8 mouse cellular contexts compared by ENCODE assay signal in the genomic region with DNA sequence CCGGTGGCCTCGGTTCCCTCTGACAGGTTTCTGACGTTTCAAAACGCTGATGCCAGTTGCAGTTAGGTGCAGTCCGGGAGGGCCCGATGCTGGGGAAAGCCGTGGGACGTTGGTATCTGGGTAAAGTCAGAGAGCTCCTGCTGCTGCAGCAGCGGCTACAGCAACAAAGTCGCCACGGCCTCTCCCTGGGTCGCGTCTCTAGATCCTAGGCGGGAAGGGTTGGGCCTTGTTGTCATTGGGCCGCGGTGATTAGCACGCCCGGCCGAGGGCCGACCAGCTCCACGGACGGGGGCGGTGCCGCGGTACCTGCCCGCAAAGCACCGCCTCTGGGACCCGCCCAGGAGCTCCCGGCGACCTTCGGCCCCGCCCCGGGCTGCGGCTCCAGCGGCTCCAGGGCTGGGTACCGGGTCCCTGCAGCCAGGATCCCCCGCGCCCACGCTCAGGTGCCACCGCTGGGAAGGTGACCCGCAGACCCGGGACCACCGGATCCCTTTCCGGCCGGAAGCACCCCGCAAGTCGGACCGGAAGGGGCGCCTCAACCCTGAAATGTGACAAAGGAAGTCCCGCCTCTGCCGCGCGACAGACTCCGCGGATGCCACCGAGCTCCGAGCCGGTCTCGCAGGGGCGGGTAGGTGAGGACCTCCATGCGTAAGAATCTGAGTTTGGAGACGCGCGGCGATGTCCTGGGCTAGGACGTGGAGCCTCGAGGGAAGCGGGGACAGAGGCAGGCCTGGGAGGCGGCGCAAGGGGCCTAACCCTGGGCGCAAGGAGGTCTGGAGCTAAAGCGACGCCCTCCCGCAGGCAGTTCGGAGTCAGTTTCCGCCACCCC. TPM values are rescaled to one million over a fixed set of nuclear protein-coding genes. Genes with fewer than 3 reads are reported as not detected.
DNase-seq lines count a peak whose midpoint lies in the region; ATAC-seq and TF ChIP-seq lines count a peak whose summit lies in the region.

A gene (plus strand): TSS at position 340 of the 829 bp plus-strand sequence.
A gene (minus strand): TSS at position 498 of the 829 bp plus-strand sequence.

- H3K9ac ChIP-seq in ES-E14 (ENCODE audit: insufficient read depth, low read depth, low read length, poor library complexity, severe bottlenecking): peak within 1 kb of the TSS; percentile 80
- H3K9ac ChIP-seq in forebrain, embryonic 15.5 days (replicated peaks): peak within 1 kb of the TSS; percentile 96
- H3K9ac ChIP-seq in liver, postnatal 0 days (replicated peaks): peak within 1 kb of the TSS; percentile 86
- H3K9ac ChIP-seq in neural tube, embryonic 13.5 days: peak within 1 kb of the TSS; percentile 91

- TF ChIP-seq EP300 in liver, postnatal 0 days (IDR thresholded peaks at IDR 0.05; ENCODE audit: low read depth): no peak

- H3K27me3 ChIP-seq in forebrain, embryonic 15.5 days: no peaks in the 10 kb centered on the region
- H3K27me3 ChIP-seq in liver, postnatal 0 days (ENCODE audit: insufficient read depth, low read length): no peaks in the 10 kb centered on the region
- no peaks in the 10 kb centered on the region for H3K27me3 ChIP-seq in neural tube, embryonic 13.5 days

- in situ Hi-C loops in ES-E14 (cut with MboI; ENCODE audit: low sequenced_read_pairs in 2 of 2, unreplicated experiment in 2 of 2): no loop called here

- H3K4me2 ChIP-seq in forebrain, embryonic 15.5 days (replicated peaks): peak within 1 kb of the TSS; percentile 96
- peak within 1 kb of the TSS; percentile 91 for H3K4me2 ChIP-seq in liver, postnatal 0 days (ENCODE audit: low read depth, low read length)
- peak within 1 kb of the TSS; percentile 94 for H3K4me2 ChIP-seq in neural tube, embryonic 13.5 days

- ATAC-seq in forebrain, embryonic 15.5 days (replicated peaks): peak; percentile 89
- ATAC-seq in liver, postnatal 0 days: peak; percentile 99
- peak; percentile 89 for ATAC-seq in neural tube, embryonic 13.5 days (ENCODE audit: low read depth)

- peaks cover 3 to 5% of the 10 kb centered on the region in 2 experiments; a peak in 3 of 4 replicates for H3K4me1 ChIP-seq in ES-E14 (ENCODE audit: control insufficient read depth in 2 of 2, insufficient read depth in 2 of 2, low read length in 2 of 2, poor library complexity in 1 of 2)
- H3K4me1 ChIP-seq in forebrain, embryonic 15.5 days: peaks cover 48% of the 10 kb centered on the region
- H3K4me1 ChIP-seq in liver, postnatal 0 days (ENCODE audit: insufficient read depth): peaks cover 22% of the 10 kb centered on the region
- peaks cover 53% of the 10 kb centered on the region for H3K4me1 ChIP-seq in neural tube, embryonic 13.5 days (replicated peaks)

- H3K4me3 ChIP-seq in ES-E14 (ENCODE audit: insufficient read depth in 1 of 2, low read depth in 1 of 2, low read length in 2 of 2, poor library complexity in 1 of 2, severe bottlenecking in 1 of 2): peak within 1 kb of the TSS; percentile 78 to 100
- peak within 1 kb of the TSS; percentile 87 for H3K4me3 ChIP-seq in forebrain, embryonic 15.5 days
- H3K4me3 ChIP-seq in liver, postnatal 0 days (ENCODE audit: low read depth, low read length): peak within 1 kb of the TSS; percentile 92
- peak within 1 kb of the TSS; percentile 91 for H3K4me3 ChIP-seq in neural tube, embryonic 13.5 days

- under 1% methylated on average over 76 of the region's 76 CpGs for WGBS in forebrain, embryonic 15.5 days
- under 1% methylated on average over 67 of the region's 76 CpGs for WGBS in liver, postnatal 0 days (ENCODE audit: insufficient replicate concordance)
- WGBS in neural tube, embryonic 13.5 days: under 1% methylated on average over 75 of the region's 76 CpGs

- H3K27ac ChIP-seq in ES-E14 (ENCODE audit: insufficient read depth, low read depth, low read length, poor library complexity, severe bottlenecking): no peak within 1 kb of the TSS
- H3K27ac ChIP-seq in forebrain, embryonic 15.5 days (replicated peaks): peak within 1 kb of the TSS; percentile 87
- H3K27ac ChIP-seq in liver, postnatal 0 days (ENCODE audit: low read depth): peak within 1 kb of the TSS; percentile 87
- H3K27ac ChIP-seq in neural tube, embryonic 13.5 days (replicated peaks): peak within 1 kb of the TSS; percentile 84

- no peaks in the 10 kb centered on the region for H3K9me3 ChIP-seq in ES-E14 (ENCODE audit: control insufficient read depth, insufficient read depth, low read depth, low read length)
- H3K9me3 ChIP-seq in forebrain, embryonic 15.5 days: no peaks in the 10 kb centered on the region
- no peaks in the 10 kb centered on the region for H3K9me3 ChIP-seq in liver, postnatal 0 days (ENCODE audit: low read length)
- no peaks in the 10 kb centered on the region for H3K9me3 ChIP-seq in neural tube, embryonic 13.5 days

- intact Hi-C loops in heart, postnatal 14 days (cut with DNase I): loop anchor here (1.0 to 10.0 kb wide), 3 partner anchors 16 to 524 kb away; a partner anchor contains a TSS

- TF ChIP-seq CTCF in liver, postnatal 0 days (IDR thresholded peaks at IDR 0.05; ENCODE audit: low read depth): no peak

- peaks cover 18% of the 10 kb centered on the region; the same call in 1 of the 2 replicates for H3K36me3 ChIP-seq in ES-E14 (ENCODE audit: control insufficient read depth, insufficient read depth, low read length, poor library complexity, severe bottlenecking)
- H3K36me3 ChIP-seq in forebrain, embryonic 15.5 days: peaks cover 27% of the 10 kb centered on the region
- H3K36me3 ChIP-seq in liver, postnatal 0 days (replicated peaks; ENCODE audit: insufficient read depth, low read length): peaks cover 44% of the 10 kb centered on the region
- peaks cover 41% of the 10 kb centered on the region for H3K36me3 ChIP-seq in neural tube, embryonic 13.5 days

- DNase-seq in ES-E14 (ENCODE audit: low read depth, low spot score): peak; percentile 81
- DNase-seq in cerebellum, adult 11 months: peak; percentile 82
- DNase-seq in heart, postnatal 14 days: peak; percentile 88 to 89
- peak; percentile 84 for DNase-seq in layer of hippocampus, adult 11-12 months (ENCODE audit: low spot score)
- DNase-seq in liver, postnatal 0 days: peak; percentile 94
- DNase-seq in telencephalon, adult 2 months (ENCODE audit: low read depth, low spot score): peak; percentile 71

TF ChIP-seq in ES-E14, 5 proteins besides CTCF, POLR2A, EP300 and RAD21:
- TF ChIP-seq CHD2 (IDR thresholded peaks at IDR 0.05; ENCODE audit: low read depth, low read length) (no peak), ZC3H11A (IDR thresholded peaks at IDR 0.05; ENCODE audit: borderline replicate concordance, low read depth, low read length) (no peak), MAFK (IDR thresholded peaks at IDR 0.05; ENCODE audit: insufficient read depth, low read depth, low read length) (no peak), HCFC1 (IDR thresholded peaks at IDR 0.05; ENCODE audit: borderline replicate concordance, insufficient read depth, low read length) (0 out of 2 replicates have a peak, but pooled peaks have one; percentile 32), ZNF384 (IDR thresholded peaks at IDR 0.05; ENCODE audit: low read depth, low read length) (no peak)

RNA-seq across cellular contexts. Expression of the first gene that starts in this region (rescaled TPM):
- total RNA-seq in ES-E14 (2012; rRNA removed): 27.1 and 37.6 TPM in 2 replicates
- polyA plus RNA-seq in forebrain, embryonic 15.5 days (2015; fragmentation: Nextera tagmentation; extraction: Ambion mirVana): 21.5 and 28.2 TPM in 2 replicates
- 10 to 100 TPM; 32.3 to 41.6 TPM for total RNA-seq in heart, postnatal 14 days (2021)
- 6.3 and 7.3 TPM in 2 replicates for polyA plus RNA-seq in liver, postnatal 0 days (2015; fragmentation: Nextera tagmentation; extraction: Ambion mirVana)
- 23.9 and 28.0 TPM in 2 replicates for polyA plus RNA-seq in neural tube, embryonic 13.5 days (2015; fragmentation: Nextera tagmentation; extraction: Ambion mirVana)

RNA-seq across cellular contexts. Expression of the second gene that starts in this region (rescaled TPM):
- 8.9 and 10.8 TPM in 2 replicates for total RNA-seq in ES-E14 (2012; rRNA removed)
- 59.1 and 61.0 TPM in 2 replicates for polyA plus RNA-seq in forebrain, embryonic 15.5 days (2015; fragmentation: Nextera tagmentation; extraction: Ambion mirVana)
- 10 to 100 TPM; 14.3 to 14.6 TPM for total RNA-seq in heart, postnatal 14 days (2021)
- polyA plus RNA-seq in liver, postnatal 0 days (2015; fragmentation: Nextera tagmentation; extraction: Ambion mirVana): 7.3 and 8.4 TPM in 2 replicates
- polyA plus RNA-seq in neural tube, embryonic 13.5 days (2015; fragmentation: Nextera tagmentation; extraction: Ambion mirVana): 47.8 and 50.8 TPM in 2 replicates
